Mouse (Mus musculus): ENCODE measurements around the gene Agtpbp1. TPM values are rescaled to one million over a fixed set of nuclear protein-coding genes. Genes with fewer than 3 reads are reported as not detected.

Gene Agtpbp1
- polyA plus RNA-seq, 1 experiment from 2014 or later = 10.4 TPM

GRCm38 (mm10) chr13:59547716-59548115 is 37.3 kb downstream of the Agtpbp1 start:
- Histone ChIP-seq H3K27me3 (replicated peaks; ENCODE audit: low read depth, poor library complexity, severe bottlenecking) (no peaks in the 10 kb centered on the region), H3K9me3 (no peaks in the 10 kb centered on the region), H3K36me3 (replicated peaks) (no peaks in the 10 kb centered on the region), H3K4me3 (no peak overlapping the region), H3K4me1 (peaks cover 14% of the 10 kb centered on the region), H3K27ac (replicated peaks) (no peak overlapping the region)
- no peak for DNase-seq (ENCODE audit: low spot score)
- 72% methylated on average over 4 of the region's 4 CpGs for WGBS

- Histone ChIP-seq H3K36me3 (replicated peaks) (no peaks in the 10 kb centered on the region), H3K9me3 (no peaks in the 10 kb centered on the region), H3K27ac (replicated peaks) (no peak overlapping the region), H3K4me1 (peaks cover 14% of the 10 kb centered on the region), H3K27me3 (replicated peaks; ENCODE audit: low read depth, poor library complexity, severe bottlenecking) (no peaks in the 10 kb centered on the region), H3K4me3 (no peak overlapping the region)
- 83% methylated on average over 2 of the region's 2 CpGs for WGBS
- no peak for DNase-seq (ENCODE audit: low spot score)
Observed at GRCm38 (mm10) chr13:59547091-59547490, 37.9 kb downstream of the Agtpbp1 start.

GRCm38 (mm10) chr13:59542411-59542810 is 42.6 kb downstream of the Agtpbp1 start:
- no peaks in the 10 kb centered on the region for H3K9me3 ChIP-seq
- DNase-seq (ENCODE audit: low spot score) = no peak
- H3K4me3 ChIP-seq = no peak overlapping the region
- no peaks in the 10 kb centered on the region; the same call in 1 of the 2 replicates for H3K36me3 ChIP-seq (replicated peaks)
- WGBS = 93% methylated on average over 10 of the region's 10 CpGs
- no peak overlapping the region for H3K27ac ChIP-seq (replicated peaks)
- H3K27me3 ChIP-seq (replicated peaks; ENCODE audit: low read depth, poor library complexity, severe bottlenecking) = no peaks in the 10 kb centered on the region
- peaks cover 14% of the 10 kb centered on the region for H3K4me1 ChIP-seq

- no peaks in the 10 kb centered on the region for H3K9me3 ChIP-seq
- DNase-seq (ENCODE audit: low spot score) = no peak
- no peaks in the 10 kb centered on the region; the same call in 1 of the 2 replicates for H3K36me3 ChIP-seq (replicated peaks)
- no peak overlapping the region for H3K4me3 ChIP-seq
- no peak overlapping the region for H3K27ac ChIP-seq (replicated peaks)
- peaks cover 6% of the 10 kb centered on the region for H3K4me1 ChIP-seq
- WGBS = 79% methylated on average over 5 of the region's 5 CpGs
- no peaks in the 10 kb centered on the region for H3K27me3 ChIP-seq (replicated peaks; ENCODE audit: low read depth, poor library complexity, severe bottlenecking)
Observed at GRCm38 (mm10) chr13:59540030-59540429, 45.0 kb downstream of the Agtpbp1 start.

- Histone ChIP-seq H3K27ac (replicated peaks) (no peak overlapping the region), H3K36me3 (replicated peaks) (no peaks in the 10 kb centered on the region; the same call in 1 of the 2 replicates), H3K27me3 (replicated peaks; ENCODE audit: low read depth, poor library complexity, severe bottlenecking) (no peaks in the 10 kb centered on the region), H3K4me3 (no peak overlapping the region), H3K4me1 (no peaks in the 10 kb centered on the region), H3K9me3 (no peaks in the 10 kb centered on the region)
- 93% methylated on average over 5 of the region's 5 CpGs for WGBS
- DNase-seq (ENCODE audit: low spot score) = no peak
Observed at GRCm38 (mm10) chr13:59538661-59539060, 46.4 kb downstream of the Agtpbp1 start.

- Histone ChIP-seq H3K9me3 (no peaks in the 10 kb centered on the region), H3K36me3 (replicated peaks) (peaks cover 2% of the 10 kb centered on the region; the same call in 1 of the 2 replicates), H3K4me3 (no peak overlapping the region), H3K27me3 (replicated peaks; ENCODE audit: low read depth, poor library complexity, severe bottlenecking) (no peaks in the 10 kb centered on the region), H3K27ac (replicated peaks) (no peak overlapping the region), H3K4me1 (no peaks in the 10 kb centered on the region)
- WGBS = 85% methylated on average over 2 of the region's 2 CpGs
- DNase-seq (ENCODE audit: low spot score) = no peak
Observed at GRCm38 (mm10) chr13:59536631-59537030, 48.4 kb downstream of the Agtpbp1 start.

GRCm38 (mm10) chr13:59535746-59536145 is 49.3 kb downstream of the Agtpbp1 start:
- H3K4me3 ChIP-seq = no peak overlapping the region
- DNase-seq (ENCODE audit: low spot score) = no peak
- H3K36me3 ChIP-seq (replicated peaks) = peaks cover 2% of the 10 kb centered on the region; the same call in 1 of the 2 replicates
- WGBS = 90% methylated on average over 6 of the region's 6 CpGs
- no peaks in the 10 kb centered on the region for H3K27me3 ChIP-seq (replicated peaks; ENCODE audit: low read depth, poor library complexity, severe bottlenecking)
- no peak overlapping the region for H3K27ac ChIP-seq (replicated peaks)
- H3K9me3 ChIP-seq = no peaks in the 10 kb centered on the region
- no peaks in the 10 kb centered on the region for H3K4me1 ChIP-seq

- Histone ChIP-seq H3K27me3 (replicated peaks; ENCODE audit: low read depth, poor library complexity, severe bottlenecking) (no peaks in the 10 kb centered on the region), H3K27ac (replicated peaks) (no peak overlapping the region), H3K36me3 (replicated peaks) (peaks cover 2% of the 10 kb centered on the region; the same call in 1 of the 2 replicates), H3K4me3 (no peak overlapping the region), H3K4me1 (no peaks in the 10 kb centered on the region), H3K9me3 (no peaks in the 10 kb centered on the region)
- no peak for DNase-seq (ENCODE audit: low spot score)
- WGBS = 83% methylated on average over 4 of the region's 4 CpGs
Observed at GRCm38 (mm10) chr13:59534301-59534700, 50.7 kb downstream of the Agtpbp1 start.

GRCm38 (mm10) chr13:59533331-59533730 is 51.7 kb downstream of the Agtpbp1 start:
- DNase-seq (ENCODE audit: low spot score) = no peak
- no peaks in the 10 kb centered on the region for H3K27me3 ChIP-seq (replicated peaks; ENCODE audit: low read depth, poor library complexity, severe bottlenecking)
- no peaks in the 10 kb centered on the region for H3K4me1 ChIP-seq
- peaks cover 2% of the 10 kb centered on the region; the same call in 1 of the 2 replicates for H3K36me3 ChIP-seq (replicated peaks)
- no peak overlapping the region for H3K4me3 ChIP-seq
- no peaks in the 10 kb centered on the region for H3K9me3 ChIP-seq
- WGBS = 89% methylated on average over 6 of the region's 6 CpGs
- H3K27ac ChIP-seq (replicated peaks) = no peak overlapping the region

GRCm38 (mm10) chr13:59531203-59531602 is 53.8 kb downstream of the Agtpbp1 start:
- DNase-seq (ENCODE audit: low spot score) = no peak
- WGBS = 64% methylated on average over 2 of the region's 2 CpGs

GRCm38 (mm10) chr13:59530491-59530890 is 54.5 kb downstream of the Agtpbp1 start:
- H3K4me3 ChIP-seq = no peak overlapping the region
- WGBS = 90% methylated on average over 8 of the region's 8 CpGs

More at GRCm38 (mm10) chr13:59531203-59531602, 53.8 kb downstream of the Agtpbp1 start:
- peaks cover 16% of the 10 kb centered on the region for H3K36me3 ChIP-seq (replicated peaks)
- no peaks in the 10 kb centered on the region for H3K4me1 ChIP-seq
- no peaks in the 10 kb centered on the region for H3K27me3 ChIP-seq (replicated peaks; ENCODE audit: low read depth, poor library complexity, severe bottlenecking)
- no peak overlapping the region for H3K4me3 ChIP-seq
- H3K27ac ChIP-seq (replicated peaks) = no peak overlapping the region
- H3K9me3 ChIP-seq = no peaks in the 10 kb centered on the region

GRCm38 (mm10) chr13:59521271-59522064 is 63.6 kb downstream of the Agtpbp1 start:
- 71% methylated on average over 11 of the region's 11 CpGs for WGBS
- 0 out of 2 replicates have a peak, but pooled peaks cover 7% of the 10 kb centered on the region for H3K36me3 ChIP-seq (replicated peaks)
- DNase-seq (ENCODE audit: low spot score) = no peak
- H3K27me3 ChIP-seq (replicated peaks; ENCODE audit: low read depth, poor library complexity, severe bottlenecking) = no peaks in the 10 kb centered on the region
- peaks cover 5% of the 10 kb centered on the region; the same call in 1 of the 2 replicates for H3K4me1 ChIP-seq
- H3K4me3 ChIP-seq = no peak overlapping the region
- no peaks in the 10 kb centered on the region for H3K9me3 ChIP-seq
- H3K27ac ChIP-seq (replicated peaks) = no peak overlapping the region

More at GRCm38 (mm10) chr13:59530491-59530890, 54.5 kb downstream of the Agtpbp1 start:
- Histone ChIP-seq H3K27ac (replicated peaks) (no peak overlapping the region), H3K27me3 (replicated peaks; ENCODE audit: low read depth, poor library complexity, severe bottlenecking) (no peaks in the 10 kb centered on the region), H3K4me1 (no peaks in the 10 kb centered on the region), H3K36me3 (replicated peaks) (peaks cover 19% of the 10 kb centered on the region), H3K9me3 (no peaks in the 10 kb centered on the region)
- no peak for DNase-seq (ENCODE audit: low spot score)

GRCm38 (mm10) chr13:59520834-59521233 is 64.2 kb downstream of the Agtpbp1 start:
- no peaks in the 10 kb centered on the region for H3K9me3 ChIP-seq
- WGBS = 92% methylated on average over 2 of the region's 2 CpGs
- H3K27me3 ChIP-seq (replicated peaks; ENCODE audit: low read depth, poor library complexity, severe bottlenecking) = no peaks in the 10 kb centered on the region
- no peak overlapping the region for H3K4me3 ChIP-seq
- H3K27ac ChIP-seq (replicated peaks) = no peak overlapping the region
- DNase-seq (ENCODE audit: low spot score) = no peak
- peaks cover 5% of the 10 kb centered on the region; the same call in 1 of the 2 replicates for H3K4me1 ChIP-seq
- 0 out of 2 replicates have a peak, but pooled peaks cover 3% of the 10 kb centered on the region for H3K36me3 ChIP-seq (replicated peaks)

All from embryonic facial prominence, embryonic 10.5 days (tissue).